Mouse (Mus musculus): ENCODE results near the gene Nrxn3. TPM values are rescaled to one million over a fixed set of nuclear protein-coding genes. Genes with fewer than 3 reads are reported as not detected.
A peak's percentile ranks its signal among the peaks of the same experiment; 100 is the strongest.

Gene Nrxn3
- polyA plus RNA-seq, 1 experiment from 2014 or later = 79.7 TPM

GRCm38 (mm10) chr12:89325864-89326560 lies 603.3 kb downstream of the Nrxn3 start:
- H3K4me1 ChIP-seq = no peaks in the 10 kb centered on the region
- ATAC-seq = no peak
- H3K36me3 ChIP-seq (ENCODE audit: poor library complexity, severe bottlenecking) = no peaks in the 10 kb centered on the region
- no peak overlapping the region for H3K4me3 ChIP-seq
- no peaks in the 10 kb centered on the region for H3K9me3 ChIP-seq (replicated peaks)
- no peak overlapping the region for H3K9ac ChIP-seq
- H3K4me2 ChIP-seq = no peak overlapping the region
- no peaks in the 10 kb centered on the region for H3K27me3 ChIP-seq
- no peak overlapping the region for H3K27ac ChIP-seq
- whole genome bisulfite sequencing = 50% methylated on average over 8 of the region's 8 CpGs

DNA sequence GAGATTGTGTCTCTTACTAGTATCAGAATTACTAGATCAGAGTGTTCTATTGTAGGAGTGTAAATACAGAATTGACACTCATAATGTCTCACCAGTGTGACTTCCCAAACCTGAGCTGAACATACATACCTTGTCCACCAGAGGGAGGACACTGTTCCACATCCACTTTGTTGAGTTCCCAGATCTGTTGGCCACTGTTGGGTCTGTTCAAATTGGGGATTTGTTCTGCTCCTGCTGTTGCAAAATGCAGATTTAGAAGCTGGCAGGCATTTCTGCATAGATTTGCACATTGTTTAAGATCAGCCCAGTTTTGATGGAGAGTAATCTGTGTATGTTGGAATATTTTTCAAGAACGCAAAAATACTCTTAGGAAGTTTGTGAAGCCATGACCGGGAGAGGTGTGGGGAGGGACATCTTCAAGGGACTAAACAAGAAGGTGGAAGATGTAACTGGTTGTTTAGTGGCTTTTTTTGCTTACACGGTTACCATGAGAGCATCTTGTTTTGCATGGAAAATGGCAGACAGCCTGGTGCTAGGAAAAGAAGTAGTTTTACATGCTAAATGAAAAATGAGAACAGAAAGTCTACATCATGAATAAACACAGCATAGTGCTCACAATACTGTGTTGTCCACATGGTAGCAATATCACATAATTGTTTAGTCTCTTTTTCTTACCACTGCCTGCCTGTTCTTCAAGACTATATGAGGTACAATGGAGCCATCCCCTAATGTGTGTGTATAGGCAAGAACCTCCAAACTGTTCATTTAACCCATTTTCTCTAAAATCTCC lies 609.0 kb downstream of the Nrxn3 start:
- Histone ChIP-seq H3K4me2 (no peak overlapping the region), H3K27me3 (no peaks in the 10 kb centered on the region), H3K4me3 (no peak overlapping the region), H3K9ac (no peak overlapping the region), H3K9me3 (replicated peaks) (no peaks in the 10 kb centered on the region), H3K36me3 (ENCODE audit: poor library complexity, severe bottlenecking) (no peaks in the 10 kb centered on the region), H3K27ac (no peak overlapping the region), H3K4me1 (no peaks in the 10 kb centered on the region)
- ATAC-seq = peak; percentile 41; the same call in 1 of the 2 replicates
- WGBS = 93% methylated on average over 3 of the region's 3 CpGs

- no peaks in the 10 kb centered on the region for H3K9me3 ChIP-seq (replicated peaks)
- H3K27ac ChIP-seq = no peak overlapping the region
- WGBS = 86% methylated on average over 5 of the region's 5 CpGs
- H3K4me1 ChIP-seq = no peaks in the 10 kb centered on the region
- no peak overlapping the region for H3K9ac ChIP-seq
- H3K4me2 ChIP-seq = no peak overlapping the region
- no peaks in the 10 kb centered on the region for H3K27me3 ChIP-seq
- ATAC-seq = no peak
- H3K36me3 ChIP-seq (ENCODE audit: poor library complexity, severe bottlenecking) = no peaks in the 10 kb centered on the region
- no peak overlapping the region for H3K4me3 ChIP-seq
These were observed 610.8 kb downstream of the Nrxn3 start for GRCm38 (mm10) chr12:89333486-89333885.

DNA sequence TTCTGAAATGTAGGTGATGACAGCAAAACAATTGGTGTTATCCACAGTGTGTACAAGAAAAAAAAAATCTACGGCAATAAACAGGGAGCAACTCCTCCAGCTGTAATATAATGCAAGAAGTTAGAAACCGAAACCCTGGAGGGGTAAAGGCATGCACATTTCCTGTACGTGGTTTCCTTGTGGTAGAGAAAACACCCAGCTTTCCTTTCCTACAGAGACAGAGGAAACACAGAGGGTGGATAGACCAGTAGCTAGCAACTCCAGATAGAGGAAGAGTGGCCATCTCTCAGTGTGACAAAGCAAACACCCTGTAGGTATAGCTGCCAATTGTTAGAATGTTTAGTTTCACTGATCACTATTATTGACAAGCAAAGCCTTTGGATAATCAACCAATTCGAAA lies 642.2 kb downstream of the Nrxn3 start:
- no peaks in the 10 kb centered on the region for H3K36me3 ChIP-seq (ENCODE audit: poor library complexity, severe bottlenecking)
- H3K4me1 ChIP-seq = no peaks in the 10 kb centered on the region
- no peak overlapping the region for H3K4me3 ChIP-seq
- 81% methylated on average over 4 of the region's 4 CpGs for WGBS
- H3K9ac ChIP-seq = no peak overlapping the region
- H3K9me3 ChIP-seq (replicated peaks) = no peaks in the 10 kb centered on the region
- no peak overlapping the region for H3K27ac ChIP-seq
- H3K27me3 ChIP-seq = no peaks in the 10 kb centered on the region
- H3K4me2 ChIP-seq = no peak overlapping the region
- no peak for ATAC-seq

DNA sequence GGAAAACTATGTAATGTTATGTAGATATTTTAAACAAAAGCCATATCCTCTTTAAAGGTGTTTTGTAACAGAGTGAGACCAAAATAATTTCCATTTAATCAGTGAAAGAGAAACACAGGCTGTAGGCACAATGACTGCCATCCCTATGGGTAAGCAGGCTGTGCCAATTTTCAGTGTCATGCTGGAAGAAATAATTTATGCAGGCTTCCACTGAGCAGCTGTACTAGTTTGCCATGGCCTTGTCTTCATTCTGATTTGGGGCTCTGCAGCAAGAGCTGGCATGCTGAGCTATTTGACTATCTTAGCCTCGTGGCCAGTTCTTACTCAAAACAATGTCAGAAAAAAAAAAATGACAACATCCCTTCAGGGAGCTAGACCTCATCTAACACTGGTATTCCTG lies 647.3 kb downstream of the Nrxn3 start:
- H3K9ac ChIP-seq = no peak overlapping the region
- H3K4me2 ChIP-seq = no peak overlapping the region
- H3K36me3 ChIP-seq (ENCODE audit: poor library complexity, severe bottlenecking) = no peaks in the 10 kb centered on the region
- 53% methylated on average over 1 of the region's 1 CpGs for WGBS
- H3K27ac ChIP-seq = no peak overlapping the region
- H3K27me3 ChIP-seq = no peaks in the 10 kb centered on the region
- peak; percentile 62 for ATAC-seq
- no peaks in the 10 kb centered on the region for H3K9me3 ChIP-seq (replicated peaks)
- H3K4me1 ChIP-seq = no peaks in the 10 kb centered on the region
- H3K4me3 ChIP-seq = no peak overlapping the region

DNA sequence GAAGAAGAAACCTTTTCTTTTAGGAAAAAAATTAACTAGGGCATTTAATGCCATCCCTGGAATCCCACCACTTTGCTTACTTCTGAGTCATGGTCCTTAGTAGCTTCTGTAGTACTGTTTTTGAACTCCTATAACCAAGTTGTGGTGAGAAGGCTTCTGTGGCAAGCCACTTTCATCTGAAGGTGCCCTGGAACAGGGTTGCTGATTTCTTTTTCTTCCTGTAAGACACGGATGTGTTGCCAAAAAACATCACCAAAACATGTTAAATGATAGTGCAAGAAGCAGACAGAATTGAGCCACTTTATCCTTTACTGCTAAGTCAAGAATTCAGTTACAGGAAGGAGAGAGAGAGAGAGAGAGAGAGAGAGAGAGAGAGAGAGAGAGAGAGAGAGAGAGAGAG lies 653.9 kb downstream of the Nrxn3 start:
- Histone ChIP-seq H3K4me3 (no peak overlapping the region), H3K4me1 (0 out of 2 replicates have a peak, but pooled peaks cover 5% of the 10 kb centered on the region), H3K9ac (no peak overlapping the region), H3K4me2 (no peak overlapping the region), H3K27me3 (no peaks in the 10 kb centered on the region), H3K27ac (peak overlapping the region; percentile 65), H3K9me3 (replicated peaks) (no peaks in the 10 kb centered on the region), H3K36me3 (ENCODE audit: poor library complexity, severe bottlenecking) (no peaks in the 10 kb centered on the region)
- 68% methylated on average over 1 of the region's 1 CpGs for WGBS
- no peak for ATAC-seq

DNA sequence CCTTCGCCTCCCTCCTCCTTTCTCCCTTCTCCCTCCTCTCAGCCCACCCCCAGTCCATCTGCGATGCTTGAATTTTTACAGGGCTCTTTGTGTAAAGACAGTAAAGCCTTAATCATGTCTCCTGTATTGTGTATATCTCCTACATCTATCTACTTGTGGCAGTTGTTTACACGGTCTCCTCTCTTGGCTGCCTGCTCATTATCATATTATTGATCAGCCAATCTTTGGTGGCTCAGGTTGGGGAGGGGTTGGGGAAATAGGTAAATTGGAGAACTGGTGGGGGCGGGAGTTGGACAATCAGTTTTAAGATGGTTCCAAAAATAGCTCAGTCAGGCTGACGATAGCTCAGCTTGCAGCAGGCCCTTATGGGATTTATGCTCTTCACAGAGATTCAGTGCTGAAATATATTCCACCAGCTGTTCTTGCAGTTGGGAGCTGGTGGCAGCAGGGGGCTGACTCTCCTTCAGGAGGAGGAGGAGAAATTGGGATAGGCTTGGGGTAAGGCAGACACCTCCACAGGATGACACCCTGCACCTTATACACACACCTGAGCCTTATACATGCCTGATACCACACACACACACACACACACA lies 654.5 kb downstream of the Nrxn3 start:
- Histone ChIP-seq H3K27me3 (no peaks in the 10 kb centered on the region), H3K4me3 (no peak overlapping the region), H3K9me3 (replicated peaks) (no peaks in the 10 kb centered on the region), H3K36me3 (ENCODE audit: poor library complexity, severe bottlenecking) (no peaks in the 10 kb centered on the region), H3K4me1 (0 out of 2 replicates have a peak, but pooled peaks cover 5% of the 10 kb centered on the region), H3K4me2 (no peak overlapping the region), H3K27ac (peak overlapping the region; percentile 57; the same call in 1 of the 2 replicates), H3K9ac (peak overlapping the region; percentile 23; the same call in 1 of the 2 replicates)
- ATAC-seq = peak; percentile 88
- WGBS = 45% methylated on average over 5 of the region's 5 CpGs

GRCm38 (mm10) chr12:89377687-89378086 lies 655.0 kb downstream of the Nrxn3 start:
- 83% methylated on average over 2 of the region's 2 CpGs for WGBS
- H3K27ac ChIP-seq = no peak overlapping the region; the same call in 1 of the 2 replicates

DNA sequence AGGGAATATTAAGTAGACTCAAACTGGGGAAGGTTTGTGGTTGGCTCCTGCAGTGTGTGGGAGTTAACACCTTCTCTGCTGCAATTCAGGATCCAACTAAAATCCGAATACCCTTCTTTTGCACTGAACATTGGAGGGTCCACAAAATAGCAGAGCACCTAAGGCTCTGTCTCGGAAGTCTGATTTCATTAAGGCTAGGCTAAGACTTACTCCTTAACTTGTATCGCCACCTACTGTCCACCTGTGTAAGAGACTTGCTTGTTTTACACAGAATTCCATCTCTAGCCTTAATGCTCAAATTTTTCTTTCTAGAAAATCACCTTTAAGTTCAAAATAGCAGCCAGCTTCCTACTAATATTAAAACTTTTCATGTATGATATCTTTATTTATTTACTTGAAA lies 660.6 kb downstream of the Nrxn3 start:
- H3K9ac ChIP-seq = no peak overlapping the region

More at GRCm38 (mm10) chr12:89377687-89378086, 655.0 kb downstream of the Nrxn3 start:
- Histone ChIP-seq H3K4me2 (no peak overlapping the region), H3K27me3 (no peaks in the 10 kb centered on the region), H3K4me3 (no peak overlapping the region), H3K9me3 (replicated peaks) (no peaks in the 10 kb centered on the region), H3K9ac (no peak overlapping the region), H3K36me3 (ENCODE audit: poor library complexity, severe bottlenecking) (no peaks in the 10 kb centered on the region), H3K4me1 (0 out of 2 replicates have a peak, but pooled peaks cover 5% of the 10 kb centered on the region)
- ATAC-seq = peak; percentile 32; the same call in 1 of the 2 replicates

GRCm38 (mm10) chr12:89395121-89395792 lies 672.6 kb downstream of the Nrxn3 start:
- peak; percentile 43; the same call in 1 of the 2 replicates for ATAC-seq
- no peak overlapping the region for H3K4me2 ChIP-seq
- 58% methylated on average over 3 of the region's 3 CpGs for WGBS
- H3K4me3 ChIP-seq = no peak overlapping the region
- H3K27ac ChIP-seq = no peak overlapping the region
- no peaks in the 10 kb centered on the region for H3K27me3 ChIP-seq
- no peak overlapping the region for H3K9ac ChIP-seq
- H3K9me3 ChIP-seq (replicated peaks) = no peaks in the 10 kb centered on the region
- no peaks in the 10 kb centered on the region for H3K36me3 ChIP-seq (ENCODE audit: poor library complexity, severe bottlenecking)
- H3K4me1 ChIP-seq = no peaks in the 10 kb centered on the region

More for the DNA sequence above, 660.6 kb downstream of the Nrxn3 start:
- no peaks in the 10 kb centered on the region for H3K36me3 ChIP-seq (ENCODE audit: poor library complexity, severe bottlenecking)
- no peak overlapping the region for H3K4me2 ChIP-seq
- peak; percentile 84 for ATAC-seq
- H3K4me3 ChIP-seq = no peak overlapping the region
- H3K27me3 ChIP-seq = no peaks in the 10 kb centered on the region
- H3K4me1 ChIP-seq = no peaks in the 10 kb centered on the region
- 16% methylated on average over 3 of the region's 3 CpGs for WGBS
- no peaks in the 10 kb centered on the region for H3K9me3 ChIP-seq (replicated peaks)
- no peak overlapping the region for H3K27ac ChIP-seq

DNA sequence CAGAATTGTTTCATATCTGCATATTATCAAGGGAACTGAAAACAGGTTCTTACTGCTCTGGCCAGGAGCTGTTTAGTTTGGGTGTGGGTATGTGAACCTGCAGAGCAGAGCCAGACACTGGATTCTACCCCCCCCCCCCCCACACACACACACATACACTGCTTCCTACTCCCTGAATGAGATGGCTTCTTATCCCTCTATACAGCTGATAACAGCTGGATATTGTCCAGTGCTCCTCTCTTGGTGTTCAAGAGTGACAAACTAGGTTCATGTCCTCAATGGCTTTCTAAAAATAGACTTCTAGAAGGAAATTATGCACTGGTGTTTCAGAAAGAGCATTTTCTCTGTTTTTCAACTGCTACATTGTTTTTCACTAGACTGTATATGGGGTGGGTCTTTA lies 713.8 kb downstream of the Nrxn3 start:
- Histone ChIP-seq H3K4me1 (no peaks in the 10 kb centered on the region), H3K4me3 (no peak overlapping the region), H3K4me2 (no peak overlapping the region), H3K9ac (no peak overlapping the region), H3K36me3 (ENCODE audit: poor library complexity, severe bottlenecking) (no peaks in the 10 kb centered on the region), H3K9me3 (replicated peaks) (no peaks in the 10 kb centered on the region), H3K27ac (no peak overlapping the region), H3K27me3 (no peaks in the 10 kb centered on the region)
- ATAC-seq = no peak
